Mouse (Mus musculus) midbrain, embryonic 13.5 days (tissue): Measurements from ENCODE around the gene Antxr2. TPM values are rescaled to one million over a fixed set of nuclear protein-coding genes. Genes with fewer than 3 reads are reported as not detected.

Experiments
- ATAC-seq: fragments of 200-750 bp; cut with Nextera tagmentation; 2 replicates; pipeline ENCODE4 v1.8.0; 2017; ENCODE audit warnings: mild to moderate bottlenecking, moderate TSS enrichment, moderate library complexity
- H3K27ac ChIP-seq: fragments of 300-500 bp; sonication (generic); 2 replicates; pipeline ENCODE4 v1.5.1; 2015; ENCODE audit warnings: inconsistent platforms, mild to moderate bottlenecking, moderate library complexity
- H3K27me3 ChIP-seq: fragments of 300-500 bp; sonication (generic); 2 replicates; pipeline ENCODE4 v1.6.1; 2015; ENCODE audit warnings: mild to moderate bottlenecking, inconsistent platforms
- H3K36me3 ChIP-seq: fragments of 300-500 bp; sonication (generic); 2 replicates; pipeline ENCODE4 v1.6.1; 2015; ENCODE audit warnings: mild to moderate bottlenecking, inconsistent platforms
- H3K4me1 ChIP-seq: fragments of 300-500 bp; sonication (generic); replicated peaks from 2 replicates; pipeline ENCODE4 v1.6.1; 2015; ENCODE audit warnings: inconsistent platforms
- H3K4me2 ChIP-seq: fragments of 300-500 bp; sonication (generic); replicated peaks from 2 replicates; pipeline ENCODE4 v1.6.1; 2015; ENCODE audit warnings: moderate library complexity, mild to moderate bottlenecking, inconsistent platforms
- H3K4me3 ChIP-seq: fragments of 300-500 bp; sonication (generic); replicated peaks from 2 replicates; pipeline ENCODE4 v1.5.1; 2015; ENCODE audit warnings: mild to moderate bottlenecking, inconsistent platforms
- H3K9ac ChIP-seq: fragments of 300-500 bp; sonication (generic); replicated peaks from 2 replicates; pipeline ENCODE4 v1.6.1; 2015; ENCODE audit warnings: mild to moderate bottlenecking, inconsistent platforms
- H3K9me3 ChIP-seq: fragments of 300-500 bp; sonication (generic); 2 replicates; pipeline ENCODE4 v1.6.1; 2016; ENCODE audit warnings: mild to moderate bottlenecking, inconsistent platforms
- WGBS: fragments of 180-500 bp; shearing (Covaris S2); methylation state at CpG from one replicate; pipeline ENCODE4 v1.1.7; 2015; 5-methylcytosine and 5-hydroxymethylcytosine counted together
- polyA plus RNA-seq: library from polyadenylated mRNA; unstranded; fragments of >200 nt; fragmentation: Nextera tagmentation; extraction: Ambion mirVana; gene quantifications from 2 replicates; pipeline ENCODE4 v1.2.1, GENCODE M21; 2015

Gene Antxr2
- polyA plus RNA-seq, 1 experiment from 2014 or later, result 4.5 TPM

DNA sequence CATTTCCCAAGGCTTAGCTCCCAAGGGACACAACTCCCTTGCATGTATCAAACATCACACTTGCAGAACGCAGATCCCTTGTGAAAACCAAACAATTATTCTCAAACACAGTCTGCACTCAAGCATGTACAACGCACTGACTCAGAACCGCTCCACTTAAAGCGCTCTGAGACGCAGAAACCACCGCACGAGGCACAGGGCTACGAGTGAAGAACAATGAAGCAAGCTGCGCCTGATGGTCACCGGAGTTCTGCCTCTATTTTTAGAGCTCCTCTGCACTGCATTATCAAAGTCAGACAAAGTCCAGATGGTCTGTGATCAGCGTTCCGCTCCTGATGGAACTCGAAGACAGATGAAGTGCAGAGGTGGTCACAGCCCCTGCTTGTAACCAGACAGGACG lies 50.4 kb downstream of the Antxr2 start:
- H3K4me3 ChIP-seq, result peak overlapping the region; percentile 23
- 45% methylated on average over 14 of the region's 14 CpGs for WGBS

DNA sequence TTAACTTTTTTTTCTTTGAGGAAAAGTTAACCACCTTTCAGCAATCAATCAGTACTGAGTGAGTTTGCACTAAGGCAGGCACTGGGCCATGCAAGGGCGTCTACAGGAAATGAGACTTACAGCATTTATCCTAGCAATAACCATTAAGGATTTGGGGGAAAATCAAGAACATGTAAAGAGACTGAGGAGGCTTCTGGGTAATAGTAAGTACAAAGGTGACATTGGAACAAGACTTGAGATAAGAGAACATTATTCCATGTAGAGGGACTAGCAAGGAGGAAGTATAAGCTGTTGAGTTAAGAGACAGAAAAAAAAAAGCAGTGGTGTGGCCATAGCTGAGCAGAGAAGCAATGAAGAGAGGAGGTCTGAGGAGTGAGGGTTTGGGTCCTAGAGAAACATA lies 57.5 kb downstream of the Antxr2 start:
- H3K4me1 ChIP-seq, result no peaks in the 10 kb centered on the region
- no peaks in the 10 kb centered on the region; the same call in 1 of the 2 replicates for H3K36me3 ChIP-seq
- ATAC-seq, result no peak
- H3K9me3 ChIP-seq, result no peaks in the 10 kb centered on the region
- H3K27me3 ChIP-seq, result no peaks in the 10 kb centered on the region
- no peak overlapping the region for H3K27ac ChIP-seq
- no peak overlapping the region for H3K4me2 ChIP-seq
- no peak overlapping the region for H3K9ac ChIP-seq
- H3K4me3 ChIP-seq, result no peak overlapping the region
- 91% methylated on average over 1 of the region's 1 CpGs for WGBS

More for the DNA sequence above, 50.4 kb downstream of the Antxr2 start:
- Histone ChIP-seq H3K9me3 (no peaks in the 10 kb centered on the region), H3K27ac (no peak overlapping the region), H3K36me3 (no peaks in the 10 kb centered on the region; the same call in 1 of the 2 replicates), H3K27me3 (no peaks in the 10 kb centered on the region), H3K4me1 (peaks cover 3% of the 10 kb centered on the region; the same call in 1 of the 2 replicates), H3K9ac (0 out of 2 replicates have a peak overlapping the region, but pooled peaks have one; percentile 15), H3K4me2 (peak overlapping the region; percentile 46)
- peak; percentile 72; the same call in 1 of the 2 replicates for ATAC-seq

DNA sequence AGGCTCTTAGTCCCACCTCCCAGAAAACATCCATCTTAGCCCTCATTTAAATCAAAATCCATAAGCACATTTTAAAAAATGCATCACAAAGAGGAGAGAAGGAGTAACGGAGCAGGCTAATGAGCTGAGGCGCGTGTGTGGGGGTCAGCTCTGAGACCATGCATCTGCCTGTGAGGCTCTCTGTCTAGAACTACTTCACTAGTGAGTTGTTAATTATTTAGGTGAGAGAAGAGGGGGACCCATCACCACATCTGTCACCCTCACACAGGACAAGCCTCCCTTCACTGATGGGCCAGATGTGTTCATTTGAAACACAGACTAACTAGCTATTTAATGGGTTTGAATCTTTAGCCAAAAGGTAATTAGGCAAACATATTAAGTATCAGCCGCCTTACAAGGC lies 58.8 kb downstream of the Antxr2 start:
- H3K4me1 ChIP-seq, result no peaks in the 10 kb centered on the region
- no peak overlapping the region for H3K9ac ChIP-seq
- WGBS, result 67% methylated on average over 4 of the region's 4 CpGs
- no peaks in the 10 kb centered on the region for H3K9me3 ChIP-seq
- ATAC-seq, result no peak
- no peaks in the 10 kb centered on the region for H3K36me3 ChIP-seq
- no peaks in the 10 kb centered on the region for H3K27me3 ChIP-seq
- H3K4me2 ChIP-seq, result no peak overlapping the region
- no peak overlapping the region for H3K4me3 ChIP-seq
- H3K27ac ChIP-seq, result no peak overlapping the region

DNA sequence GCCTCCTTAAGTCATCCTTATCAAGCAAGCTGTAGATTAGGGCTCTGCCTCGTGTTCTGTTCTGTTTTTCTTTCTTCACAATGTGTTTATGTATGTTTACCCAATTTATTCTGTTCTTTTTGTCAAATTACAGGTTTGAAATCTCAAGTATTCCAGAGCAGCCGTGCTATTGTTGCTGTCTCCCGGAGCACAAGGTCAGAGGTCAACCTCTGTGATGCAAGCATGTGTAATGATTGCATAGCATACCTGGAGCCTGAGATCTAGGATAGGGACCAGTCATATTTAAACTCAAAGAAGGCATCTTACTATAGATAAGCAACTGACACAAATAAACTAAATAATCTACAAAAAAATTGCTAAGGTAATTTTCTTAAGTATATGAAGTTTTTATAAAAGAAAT lies 59.6 kb downstream of the Antxr2 start:
- H3K36me3 ChIP-seq, result no peaks in the 10 kb centered on the region
- no peak for ATAC-seq
- no peak overlapping the region for H3K9ac ChIP-seq
- no peak overlapping the region for H3K27ac ChIP-seq
- no peak overlapping the region for H3K4me2 ChIP-seq
- no peaks in the 10 kb centered on the region for H3K4me1 ChIP-seq
- H3K9me3 ChIP-seq, result no peaks in the 10 kb centered on the region
- H3K4me3 ChIP-seq, result no peak overlapping the region
- WGBS, result 50% methylated on average over 3 of the region's 3 CpGs
- H3K27me3 ChIP-seq, result no peaks in the 10 kb centered on the region

DNA sequence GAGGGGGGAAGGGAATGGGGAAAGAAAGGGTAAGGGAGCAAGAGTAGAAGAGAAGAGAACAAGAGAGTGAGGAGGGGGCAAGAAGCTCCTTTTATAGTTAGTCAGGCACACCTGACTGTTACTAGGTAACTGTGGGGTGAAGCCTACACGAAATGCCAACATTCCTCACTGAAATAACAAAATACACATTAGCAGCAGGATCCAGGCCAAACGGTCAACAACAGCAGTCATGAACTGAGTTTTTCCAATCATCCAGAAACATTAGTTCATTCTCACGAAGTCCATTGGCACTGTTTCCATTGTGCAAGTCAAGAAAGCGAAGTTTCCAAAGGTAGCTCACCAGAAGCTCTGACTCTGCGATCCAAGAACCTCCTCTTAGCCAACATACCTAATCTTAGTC lies 63.8 kb downstream of the Antxr2 start:
- no peak overlapping the region for H3K4me2 ChIP-seq
- H3K4me3 ChIP-seq, result no peak overlapping the region
- H3K4me1 ChIP-seq, result no peaks in the 10 kb centered on the region
- no peak overlapping the region for H3K9ac ChIP-seq
- H3K36me3 ChIP-seq, result no peaks in the 10 kb centered on the region
- 82% methylated on average over 5 of the region's 5 CpGs for WGBS
- no peak overlapping the region for H3K27ac ChIP-seq
- no peak for ATAC-seq
- no peaks in the 10 kb centered on the region for H3K9me3 ChIP-seq
- H3K27me3 ChIP-seq, result no peaks in the 10 kb centered on the region

DNA sequence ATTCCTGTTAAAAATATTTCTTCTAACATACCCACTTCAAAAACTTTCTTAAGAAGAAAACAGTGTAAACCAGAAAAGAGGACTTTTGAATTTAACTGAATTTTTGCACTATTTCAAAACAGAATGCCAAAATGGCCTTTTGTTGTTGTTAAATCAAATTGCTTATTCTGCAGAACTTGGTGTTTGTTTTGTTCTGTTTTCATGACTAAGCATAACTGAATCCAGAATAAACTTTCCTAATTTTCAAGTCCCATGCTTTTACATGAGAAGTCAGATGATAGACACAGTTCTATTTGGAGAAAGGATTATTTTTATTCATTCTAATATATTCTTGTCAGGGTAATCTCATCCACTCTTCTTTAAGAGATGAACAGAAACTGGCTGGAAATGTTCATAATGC lies 64.7 kb downstream of the Antxr2 start:
- Histone ChIP-seq H3K4me1 (no peaks in the 10 kb centered on the region), H3K4me2 (no peak overlapping the region), H3K36me3 (no peaks in the 10 kb centered on the region), H3K4me3 (no peak overlapping the region), H3K9ac (no peak overlapping the region), H3K27ac (no peak overlapping the region), H3K9me3 (no peaks in the 10 kb centered on the region), H3K27me3 (no peaks in the 10 kb centered on the region)
- ATAC-seq, result no peak

DNA sequence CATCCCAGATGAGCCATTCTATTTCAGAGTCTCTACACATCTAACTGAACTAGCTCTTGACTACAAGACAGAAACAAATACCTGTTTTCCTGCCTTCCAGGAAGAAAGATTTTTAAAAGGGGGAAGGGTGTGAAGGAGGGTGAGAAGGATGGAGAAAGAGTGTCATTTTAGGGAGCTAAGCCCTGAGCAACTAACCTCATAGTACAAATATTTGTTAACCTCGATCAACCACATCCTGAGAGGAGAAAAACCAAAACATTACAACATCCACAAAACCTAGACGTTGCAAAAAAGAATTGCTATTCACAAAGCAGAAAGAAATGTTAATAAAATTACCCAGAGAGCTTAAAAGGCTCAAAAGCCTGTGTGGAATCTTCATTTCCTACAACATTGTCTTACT lies 66.4 kb downstream of the Antxr2 start:
- Histone ChIP-seq H3K9me3 (no peaks in the 10 kb centered on the region), H3K4me3 (no peak overlapping the region), H3K4me2 (no peak overlapping the region), H3K36me3 (no peaks in the 10 kb centered on the region), H3K27me3 (no peaks in the 10 kb centered on the region), H3K9ac (no peak overlapping the region), H3K4me1 (no peaks in the 10 kb centered on the region), H3K27ac (no peak overlapping the region)
- ATAC-seq, result no peak
- 81% methylated on average over 2 of the region's 2 CpGs for WGBS

DNA sequence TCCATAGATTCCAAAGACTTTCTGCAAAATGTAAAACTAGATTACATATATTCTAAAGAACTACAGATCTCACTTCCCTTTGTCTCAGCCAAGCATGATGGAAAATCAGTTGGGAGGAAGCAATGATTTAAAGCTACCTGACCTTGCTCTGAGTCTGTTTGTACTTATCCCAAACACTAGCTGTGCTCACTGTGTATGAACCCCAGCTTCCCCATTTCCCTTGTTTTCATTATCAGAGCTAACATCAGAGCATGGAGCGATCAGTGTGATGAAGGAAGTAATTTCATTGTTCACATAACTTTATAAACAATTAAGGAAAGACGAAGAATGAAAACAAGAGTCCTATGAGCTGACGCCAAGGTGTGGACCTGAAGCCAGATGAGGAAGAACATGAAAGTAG lies 68.3 kb downstream of the Antxr2 start:
- Histone ChIP-seq H3K4me2 (no peak overlapping the region), H3K4me1 (no peaks in the 10 kb centered on the region), H3K27ac (no peak overlapping the region), H3K27me3 (no peaks in the 10 kb centered on the region), H3K4me3 (no peak overlapping the region), H3K9me3 (no peaks in the 10 kb centered on the region), H3K9ac (no peak overlapping the region), H3K36me3 (no peaks in the 10 kb centered on the region)
- WGBS, result 94% methylated on average over 3 of the region's 3 CpGs
- ATAC-seq, result no peak

DNA sequence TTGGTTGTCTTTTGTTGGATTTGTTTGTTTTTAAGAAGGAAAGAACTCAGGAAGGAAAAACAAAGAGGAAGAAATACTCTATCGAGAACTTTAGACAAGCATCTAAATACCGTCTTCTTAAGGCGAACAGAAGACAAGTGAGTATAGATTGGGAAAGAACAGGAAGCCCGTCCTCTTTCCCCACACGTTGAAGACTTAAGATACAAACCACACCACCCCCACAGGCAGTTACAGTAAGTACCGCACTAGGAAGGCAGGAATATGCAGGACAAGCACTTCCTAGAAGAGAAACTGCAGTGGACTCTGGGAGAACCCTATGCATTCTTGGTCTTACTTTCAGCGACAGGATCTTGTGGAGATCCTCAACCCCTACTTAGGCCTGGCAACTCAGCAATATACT lies 69.1 kb downstream of the Antxr2 start:
- Histone ChIP-seq H3K9ac (no peak overlapping the region), H3K27ac (no peak overlapping the region), H3K4me3 (no peak overlapping the region), H3K27me3 (no peaks in the 10 kb centered on the region), H3K4me2 (no peak overlapping the region), H3K4me1 (no peaks in the 10 kb centered on the region), H3K36me3 (no peaks in the 10 kb centered on the region), H3K9me3 (no peaks in the 10 kb centered on the region)
- WGBS, result 89% methylated on average over 7 of the region's 7 CpGs
- ATAC-seq, result no peak

DNA sequence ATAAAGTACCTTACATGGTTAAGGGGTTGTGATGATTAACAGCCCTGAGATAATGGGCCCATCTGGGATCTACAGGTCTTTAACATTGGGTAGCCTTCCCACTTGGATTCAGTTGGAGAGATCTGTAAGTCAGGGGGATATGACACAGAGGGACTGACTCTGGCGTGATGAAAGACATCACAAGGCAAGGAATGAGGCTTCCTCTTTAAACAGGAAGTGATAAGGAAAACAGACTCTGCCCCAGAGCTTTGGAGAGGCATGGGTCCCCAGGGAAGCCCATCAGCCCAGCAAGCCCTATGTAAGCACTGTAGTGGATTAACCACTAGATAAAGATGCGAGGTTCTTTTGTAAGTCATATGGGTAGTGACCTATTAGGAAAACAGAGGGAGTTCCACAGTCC lies 71.2 kb downstream of the Antxr2 start:
- WGBS, result 83% methylated on average over 2 of the region's 2 CpGs
- H3K4me1 ChIP-seq, result no peaks in the 10 kb centered on the region
- no peaks in the 10 kb centered on the region for H3K36me3 ChIP-seq
- no peak overlapping the region for H3K27ac ChIP-seq
- no peak overlapping the region for H3K9ac ChIP-seq
- no peak for ATAC-seq
- no peaks in the 10 kb centered on the region for H3K9me3 ChIP-seq
- no peaks in the 10 kb centered on the region for H3K27me3 ChIP-seq
- H3K4me3 ChIP-seq, result no peak overlapping the region
- H3K4me2 ChIP-seq, result no peak overlapping the region

DNA sequence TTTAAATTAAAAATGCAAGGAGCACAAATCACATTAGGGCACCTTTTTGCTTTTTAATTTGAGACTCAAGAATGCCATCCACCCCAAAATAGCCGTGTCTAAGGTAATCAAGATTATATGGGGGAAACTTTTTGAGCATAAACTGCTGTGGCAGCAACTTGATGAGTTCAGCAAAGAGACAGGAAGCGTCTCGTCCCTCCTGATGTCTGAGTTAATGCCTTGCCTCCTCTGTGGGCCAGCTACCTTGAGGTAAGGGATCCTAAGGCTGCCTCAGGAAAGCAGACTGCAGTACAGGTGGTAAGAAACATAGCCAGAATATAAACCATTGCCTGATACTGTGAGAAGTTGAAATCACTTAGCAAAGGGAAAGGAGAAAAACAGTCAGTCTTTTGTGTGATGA lies 71.8 kb downstream of the Antxr2 start:
- H3K9me3 ChIP-seq, result no peaks in the 10 kb centered on the region
- H3K36me3 ChIP-seq, result no peaks in the 10 kb centered on the region
- H3K4me1 ChIP-seq, result no peaks in the 10 kb centered on the region
- no peaks in the 10 kb centered on the region for H3K27me3 ChIP-seq
- 86% methylated on average over 3 of the region's 3 CpGs for WGBS
- no peak overlapping the region for H3K4me2 ChIP-seq
- no peak overlapping the region for H3K9ac ChIP-seq
- no peak overlapping the region for H3K27ac ChIP-seq
- H3K4me3 ChIP-seq, result no peak overlapping the region
- no peak for ATAC-seq

DNA sequence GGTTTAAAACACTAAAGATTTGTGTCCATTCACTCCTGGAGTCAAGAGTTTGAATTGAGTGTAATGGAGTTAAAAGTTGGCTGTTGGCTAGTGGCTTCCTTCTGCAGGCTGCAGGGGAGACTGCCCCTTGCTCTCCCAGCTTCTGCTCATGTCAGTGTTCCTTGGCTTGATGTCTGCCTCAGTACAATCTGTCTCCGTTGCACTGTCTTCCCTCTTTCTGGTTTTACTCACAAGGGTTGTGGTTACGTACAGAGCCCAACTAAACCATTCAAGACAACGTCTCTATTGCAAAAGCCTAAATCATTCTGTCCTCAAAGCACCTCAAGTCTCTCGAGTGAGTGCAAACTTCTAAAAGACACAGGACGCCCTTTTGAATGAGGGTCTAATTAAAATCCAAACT lies 73.3 kb downstream of the Antxr2 start:
- H3K4me2 ChIP-seq, result no peak overlapping the region
- no peak overlapping the region for H3K4me3 ChIP-seq
- ATAC-seq, result no peak
- H3K9ac ChIP-seq, result no peak overlapping the region
- H3K36me3 ChIP-seq, result no peaks in the 10 kb centered on the region
- no peaks in the 10 kb centered on the region for H3K27me3 ChIP-seq
- H3K27ac ChIP-seq, result no peak overlapping the region
- 79% methylated on average over 5 of the region's 5 CpGs for WGBS
- no peaks in the 10 kb centered on the region for H3K9me3 ChIP-seq
- no peaks in the 10 kb centered on the region for H3K4me1 ChIP-seq

DNA sequence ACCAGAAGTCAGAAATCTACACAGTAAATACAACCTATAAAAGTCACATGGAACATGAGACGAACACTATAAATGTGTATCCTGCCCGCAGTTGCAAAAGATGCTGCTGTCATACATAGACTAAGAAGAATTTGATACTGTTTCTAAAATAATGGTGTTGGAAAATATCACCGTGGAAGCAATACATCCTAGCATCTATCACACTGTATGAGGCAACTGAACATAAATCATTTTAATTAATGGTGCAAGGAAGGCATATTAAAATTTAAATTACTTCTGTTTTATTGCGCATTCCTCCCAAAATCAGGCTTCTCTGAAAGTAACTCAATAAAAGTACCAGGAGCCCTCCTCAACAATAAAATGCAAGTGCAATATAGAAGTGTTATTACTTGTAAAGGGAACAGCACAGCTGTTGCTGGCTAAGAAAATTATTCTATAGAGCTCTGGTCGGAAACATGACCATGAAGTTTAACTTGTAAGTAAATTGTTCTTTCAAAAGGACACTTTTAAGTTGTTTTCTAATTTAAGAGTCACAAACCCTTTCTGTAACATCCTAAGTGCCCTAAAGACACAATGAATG lies 76.6 kb downstream of the Antxr2 start:
- H3K4me2 ChIP-seq, result no peak overlapping the region
- no peaks in the 10 kb centered on the region for H3K4me1 ChIP-seq
- no peaks in the 10 kb centered on the region for H3K36me3 ChIP-seq
- no peak overlapping the region for H3K27ac ChIP-seq
- H3K4me3 ChIP-seq, result no peak overlapping the region
- no peak overlapping the region for H3K9ac ChIP-seq
- 94% methylated on average over 5 of the region's 5 CpGs for WGBS
- H3K9me3 ChIP-seq, result no peaks in the 10 kb centered on the region
- ATAC-seq, result no peak
- no peaks in the 10 kb centered on the region for H3K27me3 ChIP-seq
